Mouse (Mus musculus) liver, embryonic 14.5 days (tissue): ENCODE data around the gene Tmc7. TPM values are rescaled to one million over a fixed set of nuclear protein-coding genes. Genes with fewer than 3 reads are reported as not detected.

ENCODE experiments used
- ATAC-seq: fragments of 200-750 bp; cut with Nextera tagmentation; 2 replicates; pipeline ENCODE4 v1.8.0; 2017; ENCODE audit warnings: moderate number of reproducible peaks, mild to moderate bottlenecking, moderate library complexity; ENCODE audit not compliant: insufficient read depth
- DNase-seq, 3 experiments: peaks; one replicate each; pipeline ENCODE4 v3.0.0-alpha.2; 2012 to 2013; ENCODE audit warnings: low read depth in 3 of 3, low spot score in 3 of 3
- H3K27ac ChIP-seq: fragments of 300-500 bp; sonication (generic); 2 replicates; pipeline ENCODE4 v1.5.1; 2014; ENCODE audit warnings: moderate library complexity, mild to moderate bottlenecking, control low read depth, inconsistent platforms
- H3K27me3 ChIP-seq: fragments of 300-500 bp; sonication (generic); 2 replicates; pipeline ENCODE4 v1.6.1; 2014; ENCODE audit warnings: mild to moderate bottlenecking, low read length, moderate library complexity; ENCODE audit not compliant: control insufficient read depth, insufficient read depth
- H3K36me3 ChIP-seq: fragments of 300-500 bp; sonication (generic); replicated peaks from 2 replicates; pipeline ENCODE4 v1.6.1; 2014; ENCODE audit warnings: low read depth; ENCODE audit not compliant: control insufficient read depth, insufficient read depth
- H3K4me1 ChIP-seq, 2 experiments: fragments of 200-500 bp in 1 of 2; fragments of 300-500 bp in 1 of 2; sonication (generic) in 1 of 2; replicated peaks; 2 replicates each; pipeline ENCODE4 v1.6.1; 2012 to 2014; ENCODE audit warnings: antibody characterized with exemption in 1 of 2, inconsistent platforms in 1 of 2, low read length in 1 of 2; ENCODE audit not compliant: control insufficient read depth in 2 of 2, insufficient read depth in 2 of 2
- H3K4me2 ChIP-seq: fragments of 300-500 bp; sonication (generic); 2 replicates; pipeline ENCODE4 v1.6.1; 2014; ENCODE audit warnings: low read depth, mild to moderate bottlenecking, control low read depth, moderate library complexity
- H3K4me3 ChIP-seq, 2 experiments: fragments of 200-500 bp in 1 of 2; fragments of 300-500 bp in 1 of 2; sonication (generic) in 1 of 2; 2 replicates each; pipeline ENCODE4 v1.5.1; 2012 to 2014; ENCODE audit warnings: low read depth in 2 of 2, low read length in 2 of 2, mild to moderate bottlenecking in 2 of 2, control low read depth in 1 of 2, inconsistent platforms in 1 of 2, moderate library complexity in 1 of 2; ENCODE audit not compliant: insufficient read depth in 1 of 2
- H3K9ac ChIP-seq: fragments of 300-500 bp; sonication (generic); replicated peaks from 2 replicates; pipeline ENCODE4 v1.6.1; 2014; ENCODE audit warnings: mild to moderate bottlenecking, control low read depth, moderate library complexity
- H3K9me3 ChIP-seq: fragments of 300-500 bp; sonication (generic); 2 replicates; pipeline ENCODE4 v1.6.1; 2016; ENCODE audit warnings: low read length, mixed read lengths; ENCODE audit not compliant: control insufficient read depth
- CTCF ChIP-seq: IDR thresholded peaks from 2 replicates; pipeline ENCODE4 v1.5.1; 2016; ENCODE audit warnings: antibody characterized with exemption, low read depth, control low read depth
- EP300 ChIP-seq: IDR thresholded peaks from 2 replicates; pipeline ENCODE4 v1.6.1; 2016; ENCODE audit warnings: antibody characterized with exemption, low read depth
- WGBS: fragments of 180-500 bp; shearing (Covaris S2); extraction: QIAGEN DNeasy Blood & Tissue Kit; methylation state at CpG from one replicate; pipeline ENCODE4 v1.1.7; 2014; ENCODE audit not compliant: insufficient replicate concordance; 5-methylcytosine and 5-hydroxymethylcytosine counted together
- polyA plus RNA-seq, 2 experiments: library from polyadenylated mRNA; depleted of rRNA in 1 of 2; stranded (reverse) in 1 of 2; unstranded in 1 of 2; fragments of >200 nt; fragmentation: Nextera tagmentation in 1 of 2; extraction: Ambion mirVana in 1 of 2; gene quantifications; 2 replicates each; pipeline versions ENCODE4 v1.2.1 to v1.2.3; 2012 to 2014

The Tmc7 gene
- polyA plus RNA-seq, 2 experiments, result 0.11 to 0.24 TPM

GRCm38 (mm10) chr7:118490666-118491430 lies 93.7 kb downstream of the Tmc7 start:
- Histone ChIP-seq H3K4me2 (peak overlapping the region; percentile 61), H3K9me3 (no peaks in the 10 kb centered on the region), H3K36me3 (no peaks in the 10 kb centered on the region), H3K9ac (peak overlapping the region; percentile 57), H3K27me3 (peaks cover 17% of the 10 kb centered on the region), H3K4me1 (peaks cover 0 to 9% of the 10 kb centered on the region in 2 experiments; a peak in 2 of 4 replicates), H3K4me3 (peak overlapping the region; percentile 49 to 58), H3K27ac (no peak overlapping the region)
- TF ChIP-seq CTCF (peak; percentile 26; the same call in 1 of the 2 replicates), EP300 (no peak)
- WGBS, result 11% methylated on average over 67 of the region's 67 CpGs
- ATAC-seq (peak; percentile 25; the same call in 1 of the 2 replicates), DNase-seq (no peak)

GRCm38 (mm10) chr7:118489706-118490665 lies 94.5 kb downstream of the Tmc7 start:
- no peaks in the 10 kb centered on the region for H3K9me3 ChIP-seq
- peaks cover 17% of the 10 kb centered on the region for H3K27me3 ChIP-seq
- 66% methylated on average over 57 of the region's 57 CpGs for WGBS
- H3K36me3 ChIP-seq, result no peaks in the 10 kb centered on the region
- peaks cover 0 to 9% of the 10 kb centered on the region in 2 experiments; a peak in 2 of 4 replicates for H3K4me1 ChIP-seq
- no peak for TF ChIP-seq EP300
- no peak for TF ChIP-seq CTCF
- H3K9ac ChIP-seq, result no peak overlapping the region
- peak overlapping the region; percentile 61 for H3K4me2 ChIP-seq
- DNase-seq (no peak), ATAC-seq (no peak)
- no peak overlapping the region for H3K27ac ChIP-seq
- H3K4me3 ChIP-seq, result no peak overlapping the region; a peak in 1 of 4 replicates

DNA sequence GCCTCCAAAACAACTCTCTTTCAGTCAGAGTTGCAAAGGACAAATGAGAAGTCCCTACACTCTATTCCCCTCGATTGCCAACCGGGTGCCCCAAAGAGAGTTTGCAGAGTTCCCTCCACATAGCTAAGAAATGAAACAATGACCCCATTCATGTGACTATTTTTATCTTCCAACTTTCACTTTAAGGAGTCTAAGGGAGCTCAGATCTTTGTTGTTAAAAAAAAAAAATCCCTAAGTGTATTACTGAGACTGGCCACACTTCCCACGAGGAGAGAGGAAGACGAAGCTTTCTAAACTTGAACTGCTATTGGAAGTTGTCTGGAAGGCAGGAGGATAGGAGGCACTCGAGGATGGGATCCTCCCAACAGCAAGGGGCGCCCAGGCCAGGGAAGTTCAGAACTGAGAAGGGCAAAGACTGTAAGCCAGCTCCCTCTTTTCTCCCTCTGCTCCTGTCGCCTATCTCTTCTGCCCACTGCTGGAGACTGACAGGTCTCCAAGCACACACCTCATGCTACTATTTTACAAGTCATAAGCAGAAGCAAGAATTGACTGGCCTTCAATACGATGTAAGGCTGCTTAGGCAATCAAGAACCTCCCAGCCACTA lies 96.4 kb downstream of the Tmc7 start:
- Histone ChIP-seq H3K9me3 (no peaks in the 10 kb centered on the region), H3K9ac (no peak overlapping the region), H3K4me3 (no peak overlapping the region), H3K36me3 (no peaks in the 10 kb centered on the region), H3K27me3 (peaks cover 17% of the 10 kb centered on the region), H3K4me1 (peaks cover 0 to 9% of the 10 kb centered on the region in 2 experiments; a peak in 2 of 4 replicates), H3K4me2 (peak overlapping the region; percentile 11), H3K27ac (no peak overlapping the region)
- ATAC-seq, result no peak
- no peak for DNase-seq
- 31% methylated on average over 8 of the region's 8 CpGs for WGBS
- no peak for TF ChIP-seq CTCF
- TF ChIP-seq EP300, result no peak

GRCm38 (mm10) chr7:118486917-118487316 lies 97.6 kb downstream of the Tmc7 start:
- TF ChIP-seq EP300 (no peak), CTCF (no peak)
- H3K9ac ChIP-seq, result no peak overlapping the region
- H3K4me3 ChIP-seq, result no peak overlapping the region
- H3K4me1 ChIP-seq, result peaks cover 0 to 5% of the 10 kb centered on the region in 2 experiments; a peak in 1 of 4 replicates
- no peak overlapping the region for H3K4me2 ChIP-seq
- H3K27me3 ChIP-seq, result peaks cover 17% of the 10 kb centered on the region
- DNase-seq (no peak), ATAC-seq (no peak)
- H3K27ac ChIP-seq, result no peak overlapping the region
- H3K36me3 ChIP-seq, result no peaks in the 10 kb centered on the region
- H3K9me3 ChIP-seq, result no peaks in the 10 kb centered on the region
- 43% methylated on average over 5 of the region's 5 CpGs for WGBS

Other genes with a start within 250 kb of the Tmc7 start
- 0.08 and 0.13 TPM in 2 replicates for gene Syt17, start 136.5 kb downstream of the Tmc7 start, polyA plus RNA-seq (2012; rRNA removed)
- gene Syt17, start 136.5 kb downstream of the Tmc7 start, polyA plus RNA-seq (2014; fragmentation: Nextera tagmentation; extraction: Ambion mirVana), result 0.09 and 0.13 TPM in 2 replicates
- gene Itpripl2, start 92.8 kb downstream of the Tmc7 start, polyA plus RNA-seq (2012; rRNA removed), result 1.2 and 1.5 TPM in 2 replicates
- gene Itpripl2, start 92.8 kb downstream of the Tmc7 start, polyA plus RNA-seq (2014; fragmentation: Nextera tagmentation; extraction: Ambion mirVana), result 0.43 and 0.47 TPM in 2 replicates
- gene Coq7, start 51.4 kb downstream of the Tmc7 start, polyA plus RNA-seq (2012; rRNA removed), result 17.6 and 34.1 TPM in 2 replicates
- 56.2 and 56.7 TPM in 2 replicates for gene Coq7, start 51.4 kb downstream of the Tmc7 start, polyA plus RNA-seq (2014; fragmentation: Nextera tagmentation; extraction: Ambion mirVana)
- not detected in 2 replicates for gene Tmc5, start 12.6 kb upstream of the Tmc7 start, polyA plus RNA-seq (2012; rRNA removed)
- gene Tmc5, start 12.6 kb upstream of the Tmc7 start, polyA plus RNA-seq (2014; fragmentation: Nextera tagmentation; extraction: Ambion mirVana), result not detected in 2 replicates
- 25.1 and 27.5 TPM in 2 replicates for gene Gde1, start 121.0 kb upstream of the Tmc7 start, polyA plus RNA-seq (2012; rRNA removed)
- gene Gde1, start 121.0 kb upstream of the Tmc7 start, polyA plus RNA-seq (2014; fragmentation: Nextera tagmentation; extraction: Ambion mirVana), result 46.3 and 46.9 TPM in 2 replicates
- gene Ccp110, start 127.8 kb upstream of the Tmc7 start, polyA plus RNA-seq (2012; rRNA removed), result 8.6 and 13.8 TPM in 2 replicates
- 4.2 and 5.2 TPM in 2 replicates for gene Ccp110, start 127.8 kb upstream of the Tmc7 start, polyA plus RNA-seq (2014; fragmentation: Nextera tagmentation; extraction: Ambion mirVana)
- gene Vps35l, start 155.5 kb upstream of the Tmc7 start, polyA plus RNA-seq (2012; rRNA removed), result 26.1 and 31.1 TPM in 2 replicates
- gene Vps35l, start 155.5 kb upstream of the Tmc7 start, polyA plus RNA-seq (2014; fragmentation: Nextera tagmentation; extraction: Ambion mirVana), result 32.0 and 33.2 TPM in 2 replicates